Mouse (Mus musculus) thymus, adult 2 months (tissue): ENCODE results near the gene Prkag2.

ENCODE experiments used
- CTCF ChIP-seq: fragments of 200-500 bp; IDR thresholded peaks from 2 replicates; pipeline ENCODE4 v1.5.1; 2012; ENCODE audit warnings: mild to moderate bottlenecking, control low read depth, low read length, moderate library complexity, borderline replicate concordance; ENCODE audit not compliant: control insufficient read depth, poor library complexity, insufficient read depth; ENCODE audit errors: extremely low read depth
- POLR2A ChIP-seq: fragments of 200-500 bp; IDR thresholded peaks from 2 replicates; pipeline ENCODE4 v1.6.1; 2012; ENCODE audit warnings: mild to moderate bottlenecking, low read length, control low read depth, moderate library complexity; ENCODE audit not compliant: control insufficient read depth, poor library complexity, insufficient read depth; ENCODE audit errors: extremely low read depth

DNA sequence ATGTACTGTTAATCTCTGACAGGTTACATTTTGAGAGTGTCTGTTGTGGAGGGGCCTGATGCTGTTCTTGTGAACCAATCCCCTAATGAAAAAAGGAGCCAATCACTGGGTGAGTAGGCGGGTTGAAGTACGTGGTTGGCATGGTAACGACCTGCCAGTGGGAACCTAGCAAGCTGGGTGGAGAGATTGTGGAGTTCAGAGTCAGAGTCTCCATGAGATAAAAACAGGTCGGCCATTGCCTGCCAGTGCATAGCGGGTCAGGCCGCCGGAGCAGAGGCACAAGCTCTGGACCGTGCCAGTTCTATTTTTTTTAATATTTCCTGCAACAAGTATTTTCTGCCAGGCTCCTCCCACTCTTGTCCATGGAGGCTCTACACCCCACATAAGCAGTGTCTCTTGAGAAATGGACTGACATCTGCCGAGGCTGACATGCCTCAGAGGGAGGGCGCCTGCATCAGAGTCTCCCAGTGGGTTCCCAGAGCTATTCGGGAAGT lies 230.6 kb downstream of the Prkag2 start:
- TF ChIP-seq CTCF (no peak), POLR2A (no peak)
